Mouse (Mus musculus) erythroblast, embryonic 14.5 days (primary cell): ENCODE results near the gene Slc25a47.

Experiments used
- GATA1 ChIP-seq: IDR thresholded peaks from 2 replicates; pipeline ENCODE4 v1.6.1; 2012; ENCODE audit warnings: low read length, inconsistent platforms, mixed read lengths
- TAL1 ChIP-seq: IDR thresholded peaks from 3 replicates; pipeline ENCODE4 v1.6.1; 2012; ENCODE audit warnings: low read length, inconsistent platforms, mixed read lengths

DNA sequence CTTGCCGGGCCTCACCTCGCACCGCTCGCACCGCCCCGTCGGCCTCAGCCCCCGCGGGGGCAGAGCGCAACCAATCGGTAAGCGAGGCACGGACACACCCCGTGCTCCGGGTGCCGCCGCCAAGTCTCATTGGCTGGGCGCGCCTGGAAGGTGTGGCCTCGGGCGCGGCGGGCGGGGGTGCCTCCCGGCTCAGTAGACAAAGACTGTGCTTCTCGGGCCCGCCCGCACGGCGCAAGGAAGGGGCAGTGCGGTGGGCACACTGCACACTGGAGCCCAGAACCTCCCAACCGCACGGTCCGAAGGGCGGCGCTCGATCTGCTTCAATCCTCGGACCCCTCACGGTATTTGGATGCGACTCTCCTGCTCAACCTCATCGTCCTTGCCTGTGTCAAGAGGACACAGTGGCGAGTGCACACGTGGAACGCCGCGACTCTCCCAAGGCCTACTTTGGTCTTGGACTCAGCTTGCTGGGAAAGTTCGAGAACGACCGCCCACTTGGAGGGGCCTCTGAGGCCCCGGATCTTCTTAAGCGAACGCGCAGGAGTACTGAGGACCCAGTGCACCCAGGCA lies at the start of gene Slc25a47, which contains the start of gene Slc25a29:
- TF ChIP-seq GATA1 (no peak), TAL1 (no peak)
